Mouse (Mus musculus): ENCODE measurements around the gene Acot11.

DNA sequence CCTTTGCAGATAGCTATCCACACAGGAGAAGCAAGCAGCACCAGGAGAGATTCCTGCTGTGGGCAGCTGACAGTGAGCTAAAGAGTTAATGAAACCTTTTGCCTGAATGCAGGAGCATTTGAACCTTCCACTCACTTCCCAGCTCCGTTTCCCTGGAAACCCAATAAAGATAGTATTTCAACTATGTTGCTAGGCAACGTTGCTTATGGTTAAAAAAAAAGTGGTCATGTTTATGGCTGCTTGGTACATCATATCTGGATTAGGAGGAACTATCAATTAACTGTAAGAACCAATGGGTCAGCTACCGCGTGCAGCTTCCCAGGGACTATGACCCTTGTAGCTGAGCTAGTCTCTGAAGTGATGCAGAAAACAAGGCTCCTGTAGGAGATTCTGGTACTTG, 104.0 kb downstream of the Acot11 start:
- TF ChIP-seq CTCF (IDR thresholded peaks at IDR 0.05; ENCODE audit: borderline replicate concordance, control insufficient read depth, extremely low read depth, insufficient read depth, low read length, poor library complexity) (no peak), POLR2A (IDR thresholded peaks at IDR 0.05; ENCODE audit: control insufficient read depth, extremely low read depth, insufficient read depth, low read length, poor library complexity) (no peak)
